Comparison of ENCODE assay signal across 29 mouse cellular contexts in genomic region chr8:45709098-45709497, GRCm38 (mm10).
"Had no signal": no experiment of that assay in that cellular context is flagged by ENCODE, and none has a peak within 500 bp of the region (broad histone marks: within the 10 kb centered on the region; RNA-seq: fewer than 3 reads in every experiment).

No protein-coding gene starts in this region.

- H3K9me3 ChIP-seq: embryonic facial prominence, embryonic 10.5 days; embryonic facial prominence, embryonic 12.5 days; embryonic facial prominence, embryonic 13.5 days; embryonic facial prominence, embryonic 15.5 days; forebrain, embryonic 10.5 days; forebrain, embryonic 12.5 days; forebrain, embryonic 13.5 days; forebrain, embryonic 15.5 days; heart, embryonic 10.5 days had no signal

- ATAC-seq: forebrain, embryonic 13.5 days; forebrain, embryonic 14.5 days; forebrain, embryonic 15.5 days; forebrain, postnatal 0 days had no signal

- DNase-seq: cerebellum, adult 2 months; cerebellum, adult 8-10 months; cerebellum, adult 9-10 months; cerebellum, adult 9-11 months; cerebellum, postnatal 10 days; cerebellum, postnatal 14 days; cerebellum, postnatal 25 days; cerebellum, postnatal 36 days; embryo, embryonic 11 days; forebrain, postnatal 0 days; gastrocnemius, adult 2 months; gastrocnemius, postnatal 10 days; gastrocnemius, postnatal 14 days; gastrocnemius, postnatal 25 days; gastrocnemius, postnatal 36 days; heart, adult 11 months; heart, adult 18-20 months; heart, adult 2 months had no signal

- H3K27me3 ChIP-seq: embryonic facial prominence, embryonic 12.5 days; embryonic facial prominence, embryonic 13.5 days; embryonic facial prominence, embryonic 15.5 days; forebrain, embryonic 12.5 days; forebrain, embryonic 13.5 days; forebrain, embryonic 15.5 days had no signal

- H3K36me3 ChIP-seq: embryonic facial prominence, embryonic 10.5 days; embryonic facial prominence, embryonic 12.5 days; embryonic facial prominence, embryonic 13.5 days; embryonic facial prominence, embryonic 15.5 days; forebrain, embryonic 10.5 days; forebrain, embryonic 12.5 days; forebrain, embryonic 15.5 days had no signal

- H3K4me3 ChIP-seq: embryonic facial prominence, embryonic 10.5 days; embryonic facial prominence, embryonic 12.5 days; embryonic facial prominence, embryonic 13.5 days; embryonic facial prominence, embryonic 15.5 days; erythroblast, embryonic 14.5 days; forebrain, embryonic 10.5 days; forebrain, embryonic 12.5 days; forebrain, embryonic 13.5 days; forebrain, embryonic 15.5 days; gastrocnemius, adult 2 months; heart, adult 2 months; heart, embryonic 10.5 days had no signal

- H3K4me1 ChIP-seq: embryonic facial prominence, embryonic 10.5 days; embryonic facial prominence, embryonic 12.5 days; embryonic facial prominence, embryonic 13.5 days; embryonic facial prominence, embryonic 15.5 days; forebrain, embryonic 12.5 days; heart, embryonic 10.5 days had no signal

- H3K27ac ChIP-seq: embryonic facial prominence, embryonic 10.5 days; embryonic facial prominence, embryonic 12.5 days; embryonic facial prominence, embryonic 13.5 days; embryonic facial prominence, embryonic 15.5 days; forebrain, embryonic 10.5 days; forebrain, embryonic 12.5 days; forebrain, embryonic 13.5 days; forebrain, embryonic 15.5 days; heart, adult 2 months; heart, embryonic 10.5 days had no signal

- H3K4me2 ChIP-seq: embryonic facial prominence, embryonic 12.5 days; embryonic facial prominence, embryonic 13.5 days; embryonic facial prominence, embryonic 15.5 days; forebrain, embryonic 12.5 days; forebrain, embryonic 13.5 days; forebrain, embryonic 15.5 days had no signal

- H3K9ac ChIP-seq: embryonic facial prominence, embryonic 12.5 days; embryonic facial prominence, embryonic 13.5 days; embryonic facial prominence, embryonic 15.5 days; forebrain, embryonic 12.5 days; forebrain, embryonic 13.5 days; forebrain, embryonic 15.5 days; forebrain, postnatal 0 days had no signal
